Mouse (Mus musculus) heart, embryonic 12.5 days (tissue): Measurements from ENCODE around the gene Smarcd2. TPM values are rescaled to one million over a fixed set of nuclear protein-coding genes. Genes with fewer than 3 reads are reported as not detected.

Experiments
- ATAC-seq: fragments of 200-750 bp; cut with Nextera tagmentation; 2 replicates; pipeline ENCODE4 v1.8.0; 2017; ENCODE audit warnings: moderate TSS enrichment, moderate library complexity; ENCODE audit not compliant: insufficient number of reproducible peaks, low FRiP score
- H3K27ac ChIP-seq: fragments of 300-500 bp; sonication (generic); 2 replicates; pipeline ENCODE4 v1.5.1; 2016; ENCODE audit warnings: mild to moderate bottlenecking, moderate library complexity; ENCODE audit not compliant: poor library complexity, severe bottlenecking
- H3K27me3 ChIP-seq: fragments of 300-500 bp; sonication (generic); replicated peaks from 2 replicates; pipeline ENCODE4 v1.6.1; 2016; ENCODE audit warnings: mild to moderate bottlenecking, moderate library complexity
- H3K36me3 ChIP-seq: fragments of 300-500 bp; sonication (generic); 2 replicates; pipeline ENCODE4 v1.6.1; 2016; ENCODE audit warnings: mild to moderate bottlenecking, moderate library complexity
- H3K4me1 ChIP-seq: fragments of 300-500 bp; sonication (generic); replicated peaks from 2 replicates; pipeline ENCODE4 v1.6.1; 2016; ENCODE audit warnings: mild to moderate bottlenecking
- H3K4me2 ChIP-seq: fragments of 300-500 bp; sonication (generic); 2 replicates; pipeline ENCODE4 v1.6.1; 2016; ENCODE audit warnings: mild to moderate bottlenecking, moderate library complexity
- H3K4me3 ChIP-seq: fragments of 300-500 bp; sonication (generic); 2 replicates; pipeline ENCODE4 v1.5.1; 2016; ENCODE audit warnings: mild to moderate bottlenecking
- H3K9ac ChIP-seq: fragments of 300-500 bp; sonication (generic); 2 replicates; pipeline ENCODE4 v1.6.1; 2016; ENCODE audit warnings: mild to moderate bottlenecking, moderate library complexity
- H3K9me3 ChIP-seq: fragments of 300-500 bp; sonication (generic); replicated peaks from 2 replicates; pipeline ENCODE4 v1.6.1; 2016; ENCODE audit warnings: mild to moderate bottlenecking, moderate library complexity
- WGBS: fragments of 180-500 bp; shearing (Covaris S2); methylation state at CpG from one replicate; pipeline ENCODE4 v1.1.7; 2016; 5-methylcytosine and 5-hydroxymethylcytosine counted together
- polyA plus RNA-seq: library from polyadenylated mRNA; unstranded; fragments of >200 nt; fragmentation: Nextera tagmentation; extraction: Ambion mirVana; gene quantifications from 2 replicates; pipeline ENCODE4 v1.2.1, GENCODE M21; 2016

Smarcd2 gene
- polyA plus RNA-seq = 24.6 and 25.3 TPM in 2 replicates

DNA sequence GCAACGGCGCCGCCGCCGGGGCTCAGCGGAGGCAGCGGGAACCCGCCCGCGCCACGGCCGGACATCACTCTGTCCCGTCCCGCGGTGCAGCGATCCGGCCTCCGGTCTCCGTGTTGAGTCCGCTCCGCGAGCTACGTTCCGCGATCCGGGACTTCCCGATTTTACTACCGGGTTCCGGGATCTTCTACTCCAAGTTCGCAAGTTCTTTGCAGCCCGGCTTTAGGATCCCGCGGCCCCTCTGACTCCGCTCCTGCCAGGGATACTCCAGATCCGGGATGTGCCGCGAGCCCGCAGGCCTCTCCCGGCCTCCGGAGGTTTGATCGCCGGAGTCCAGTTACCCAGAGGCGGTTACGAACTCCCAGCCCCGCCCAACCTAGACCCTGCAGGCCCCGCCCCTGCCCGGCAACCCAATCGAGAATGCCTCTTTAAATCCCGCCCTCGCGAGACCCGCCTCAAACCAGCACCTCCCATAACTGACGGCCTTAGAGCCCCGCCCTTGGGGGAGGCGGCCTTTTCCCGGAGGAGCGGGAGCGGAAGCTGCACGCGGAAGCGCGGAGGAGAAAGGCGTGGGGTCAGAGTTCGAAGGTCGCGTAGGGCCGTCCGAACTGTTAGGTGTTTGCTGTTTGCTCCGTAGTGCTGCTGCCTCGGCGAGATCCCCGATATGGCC, at the start of gene Smarcd2:
Gene Smarcd2 (minus strand): TSS at position 329 of the 667 bp plus-strand sequence.
- Histone ChIP-seq H3K4me1 (peaks cover 40% of the 10 kb centered on the region), H3K4me3 (peak within 1 kb of the TSS; percentile 95), H3K27me3 (no peaks in the 10 kb centered on the region), H3K27ac (peak within 1 kb of the TSS; percentile 91), H3K9me3 (no peaks in the 10 kb centered on the region), H3K4me2 (peak within 1 kb of the TSS; percentile 87), H3K9ac (peak within 1 kb of the TSS; percentile 98), H3K36me3 (no peaks in the 10 kb centered on the region; the same call in 1 of the 2 replicates)
- under 1% methylated on average over 72 of the region's 72 CpGs for WGBS
- ATAC-seq = peak; percentile 96

GRCm38 (mm10) chr11:106318406-106319366, 45.9 kb upstream of the Smarcd2 start:
- Histone ChIP-seq H3K4me1 (peaks cover 9% of the 10 kb centered on the region), H3K9ac (no peak overlapping the region), H3K27me3 (no peaks in the 10 kb centered on the region), H3K27ac (no peak overlapping the region), H3K9me3 (no peaks in the 10 kb centered on the region), H3K4me3 (no peak overlapping the region), H3K36me3 (no peaks in the 10 kb centered on the region), H3K4me2 (no peak overlapping the region)
- WGBS = 61% methylated on average over 21 of the region's 21 CpGs
- no peak for ATAC-seq

DNA sequence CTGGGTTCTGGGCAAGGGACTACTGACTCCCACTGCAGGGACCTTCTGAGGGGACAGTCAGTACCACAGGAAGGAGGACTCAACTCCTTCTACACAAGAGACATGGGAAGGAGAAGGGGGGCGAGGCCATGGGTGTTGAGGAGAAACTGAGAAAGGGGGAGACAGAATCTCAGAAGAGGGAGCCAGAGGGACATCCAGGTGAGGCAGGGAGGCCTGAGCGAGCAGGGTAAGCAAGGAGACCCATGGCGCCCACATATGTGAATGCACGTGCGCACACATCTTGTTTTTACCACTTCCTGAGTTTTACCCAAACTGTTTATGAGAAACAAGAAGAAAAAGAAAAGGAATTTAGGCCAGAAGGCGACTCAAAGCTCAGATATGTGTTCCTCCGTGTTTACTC, 45.0 kb upstream of the Smarcd2 start:
- H3K4me2 ChIP-seq = no peak overlapping the region
- H3K36me3 ChIP-seq = no peaks in the 10 kb centered on the region
- H3K27me3 ChIP-seq = no peaks in the 10 kb centered on the region
- no peak overlapping the region for H3K27ac ChIP-seq
- H3K4me3 ChIP-seq = no peak overlapping the region
- no peak overlapping the region for H3K9ac ChIP-seq
- H3K9me3 ChIP-seq = no peaks in the 10 kb centered on the region
- peaks cover 14% of the 10 kb centered on the region for H3K4me1 ChIP-seq
- WGBS = 79% methylated on average over 7 of the region's 7 CpGs
- ATAC-seq = no peak

GRCm38 (mm10) chr11:106316416-106316815, 43.6 kb upstream of the Smarcd2 start:
- WGBS = 77% methylated on average over 1 of the region's 1 CpGs
- H3K36me3 ChIP-seq = no peaks in the 10 kb centered on the region
- H3K4me1 ChIP-seq = peaks cover 14% of the 10 kb centered on the region
- no peak overlapping the region for H3K27ac ChIP-seq
- no peak overlapping the region for H3K4me3 ChIP-seq
- ATAC-seq = no peak
- H3K27me3 ChIP-seq = no peaks in the 10 kb centered on the region
- H3K9me3 ChIP-seq = no peaks in the 10 kb centered on the region
- H3K4me2 ChIP-seq = no peak overlapping the region
- H3K9ac ChIP-seq = no peak overlapping the region

GRCm38 (mm10) chr11:106314333-106314812, 41.6 kb upstream of the Smarcd2 start, which contains the start of gene Cd79b:
Cd79b (minus strand) TSS chr11:106314762.
- Histone ChIP-seq H3K4me3 (no peak within 1 kb of the TSS), H3K9ac (no peak within 1 kb of the TSS), H3K9me3 (no peaks in the 10 kb centered on the region), H3K27me3 (no peaks in the 10 kb centered on the region), H3K27ac (no peak within 1 kb of the TSS), H3K36me3 (no peaks in the 10 kb centered on the region), H3K4me1 (peaks cover 14% of the 10 kb centered on the region), H3K4me2 (no peak within 1 kb of the TSS)
- 63% methylated on average over 9 of the region's 9 CpGs for WGBS
- ATAC-seq = no peak

GRCm38 (mm10) chr11:106313533-106313932, 40.8 kb upstream of the Smarcd2 start:
- no peak overlapping the region for H3K9ac ChIP-seq
- no peaks in the 10 kb centered on the region for H3K9me3 ChIP-seq
- 62% methylated on average over 5 of the region's 5 CpGs for WGBS
- no peaks in the 10 kb centered on the region for H3K27me3 ChIP-seq
- no peaks in the 10 kb centered on the region for H3K36me3 ChIP-seq
- no peak for ATAC-seq
- no peak overlapping the region for H3K4me2 ChIP-seq
- peaks cover 9% of the 10 kb centered on the region for H3K4me1 ChIP-seq
- no peak overlapping the region for H3K4me3 ChIP-seq
- no peak overlapping the region for H3K27ac ChIP-seq

DNA sequence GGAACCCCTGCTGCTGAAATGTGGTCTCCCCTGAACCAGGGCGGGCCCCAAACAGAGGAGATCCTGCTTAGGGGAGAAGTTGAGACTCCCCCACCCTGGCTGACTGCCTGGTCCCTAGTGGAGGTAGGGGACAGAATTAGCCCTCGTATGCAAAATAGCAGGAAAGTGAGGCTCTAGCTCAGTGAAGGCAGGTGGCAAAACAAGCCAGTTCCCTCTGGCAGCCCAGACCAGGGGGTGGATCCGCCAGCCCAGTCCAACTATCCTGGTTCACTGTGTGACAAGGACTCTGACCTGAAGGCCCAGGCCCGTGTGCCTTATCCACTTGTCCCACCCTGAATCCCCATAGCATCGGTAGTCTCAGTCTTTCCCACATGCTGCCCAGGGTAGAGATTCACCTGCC, 37.4 kb upstream of the Smarcd2 start:
- no peak for ATAC-seq
- no peaks in the 10 kb centered on the region for H3K9me3 ChIP-seq
- no peak overlapping the region for H3K4me3 ChIP-seq
- no peak overlapping the region for H3K9ac ChIP-seq
- H3K4me1 ChIP-seq = peaks cover 6% of the 10 kb centered on the region; the same call in 1 of the 2 replicates
- H3K27me3 ChIP-seq = no peaks in the 10 kb centered on the region
- H3K4me2 ChIP-seq = no peak overlapping the region
- 63% methylated on average over 5 of the region's 5 CpGs for WGBS
- no peaks in the 10 kb centered on the region for H3K36me3 ChIP-seq
- H3K27ac ChIP-seq = no peak overlapping the region

DNA sequence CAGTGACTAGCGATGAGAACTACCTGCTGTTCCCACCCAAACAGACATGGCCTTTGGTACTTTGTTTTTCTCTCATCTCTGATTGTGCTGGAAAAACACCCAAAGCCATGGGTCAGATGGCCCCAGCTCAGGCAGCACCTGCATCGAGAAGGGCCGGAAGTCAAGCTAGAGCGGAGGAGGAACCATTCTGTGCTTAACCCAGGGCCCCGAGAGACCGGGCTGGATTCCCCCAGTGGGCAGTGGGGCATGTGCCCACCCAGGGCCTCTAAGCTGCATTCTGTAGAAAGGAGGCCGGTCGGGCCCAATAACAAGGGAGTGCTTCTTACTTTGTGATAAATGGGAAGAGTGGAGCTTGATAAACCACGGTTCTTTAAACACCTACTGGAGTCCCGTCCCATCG, 35.4 kb upstream of the Smarcd2 start:
- H3K4me2 ChIP-seq = no peak overlapping the region
- no peak overlapping the region for H3K27ac ChIP-seq
- ATAC-seq = no peak
- no peaks in the 10 kb centered on the region for H3K27me3 ChIP-seq
- WGBS = 85% methylated on average over 11 of the region's 11 CpGs
- no peak overlapping the region for H3K4me3 ChIP-seq
- H3K4me1 ChIP-seq = no peaks in the 10 kb centered on the region
- no peaks in the 10 kb centered on the region for H3K36me3 ChIP-seq
- no peak overlapping the region for H3K9ac ChIP-seq
- H3K9me3 ChIP-seq = no peaks in the 10 kb centered on the region

GRCm38 (mm10) chr11:106307432-106307831, 34.7 kb upstream of the Smarcd2 start:
- no peak overlapping the region for H3K4me3 ChIP-seq
- WGBS = 64% methylated on average over 5 of the region's 5 CpGs
- no peaks in the 10 kb centered on the region for H3K36me3 ChIP-seq
- no peaks in the 10 kb centered on the region for H3K27me3 ChIP-seq
- no peak for ATAC-seq
- H3K9ac ChIP-seq = no peak overlapping the region
- H3K4me1 ChIP-seq = no peaks in the 10 kb centered on the region
- no peak overlapping the region for H3K4me2 ChIP-seq
- no peak overlapping the region for H3K27ac ChIP-seq
- H3K9me3 ChIP-seq = no peaks in the 10 kb centered on the region

GRCm38 (mm10) chr11:106306758-106307157, 34.0 kb upstream of the Smarcd2 start:
- H3K36me3 ChIP-seq = no peaks in the 10 kb centered on the region
- H3K27ac ChIP-seq = no peak overlapping the region
- H3K4me1 ChIP-seq = no peaks in the 10 kb centered on the region
- no peaks in the 10 kb centered on the region for H3K9me3 ChIP-seq
- no peak overlapping the region for H3K4me2 ChIP-seq
- WGBS = 80% methylated on average over 9 of the region's 9 CpGs
- ATAC-seq = no peak
- no peaks in the 10 kb centered on the region for H3K27me3 ChIP-seq
- no peak overlapping the region for H3K4me3 ChIP-seq
- H3K9ac ChIP-seq = no peak overlapping the region

- no peaks in the 10 kb centered on the region for H3K36me3 ChIP-seq
- WGBS = 85% methylated on average over 3 of the region's 3 CpGs
- H3K9ac ChIP-seq = no peak overlapping the region
- H3K27me3 ChIP-seq = no peaks in the 10 kb centered on the region
- no peak for ATAC-seq
- no peak overlapping the region for H3K4me3 ChIP-seq
- no peak overlapping the region for H3K27ac ChIP-seq
- no peak overlapping the region for H3K4me2 ChIP-seq
- no peaks in the 10 kb centered on the region for H3K9me3 ChIP-seq
- no peaks in the 10 kb centered on the region for H3K4me1 ChIP-seq
Observed at GRCm38 (mm10) chr11:106306065-106306385, 33.3 kb upstream of the Smarcd2 start.
